Mouse (Mus musculus): Measurements from ENCODE around the gene Zbtb48.

The Zbtb48 gene

DNA sequence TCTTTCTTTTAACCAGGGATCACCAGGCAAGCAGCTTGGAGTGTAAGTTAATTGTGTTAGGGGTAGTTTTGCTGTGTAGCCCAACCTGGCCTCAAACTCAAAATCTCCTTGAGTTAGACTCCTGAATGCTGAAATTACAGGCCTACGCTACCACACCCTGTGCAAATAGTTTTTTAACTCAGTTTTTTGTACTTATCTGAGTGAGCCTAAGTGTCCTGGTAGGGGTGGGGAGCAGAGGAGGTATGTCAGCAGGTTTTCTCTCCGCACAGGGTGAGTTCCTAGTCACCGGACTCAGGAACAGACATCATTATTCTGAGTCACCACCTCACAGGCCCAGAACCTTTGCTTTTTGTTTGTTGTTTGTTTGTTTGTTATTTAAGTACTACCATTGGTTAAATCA, 25.4 kb downstream of the Zbtb48 start:
- DNase-seq (ENCODE audit: low spot score in 2 of 2): no peak

DNA sequence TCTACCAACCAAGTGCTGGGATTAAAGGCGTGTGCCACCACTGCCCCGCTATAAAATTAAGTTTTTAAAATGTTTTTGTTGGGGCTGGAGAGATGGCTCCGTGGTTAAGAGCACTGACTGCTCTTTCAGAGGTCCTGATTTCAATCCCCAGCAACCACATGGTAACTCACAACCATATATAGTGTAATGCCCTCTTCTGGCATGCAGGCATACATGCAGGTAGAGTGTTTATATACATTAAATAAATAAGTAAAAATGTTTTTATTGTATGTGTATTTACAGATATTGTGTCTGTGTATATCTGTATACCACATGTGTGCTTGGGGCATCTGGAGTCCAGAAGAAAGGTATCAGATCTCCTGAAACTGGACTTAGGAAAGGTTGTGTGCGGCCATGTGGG, 26.1 kb downstream of the Zbtb48 start:
- no peak for DNase-seq (ENCODE audit: low spot score in 2 of 2)

DNA sequence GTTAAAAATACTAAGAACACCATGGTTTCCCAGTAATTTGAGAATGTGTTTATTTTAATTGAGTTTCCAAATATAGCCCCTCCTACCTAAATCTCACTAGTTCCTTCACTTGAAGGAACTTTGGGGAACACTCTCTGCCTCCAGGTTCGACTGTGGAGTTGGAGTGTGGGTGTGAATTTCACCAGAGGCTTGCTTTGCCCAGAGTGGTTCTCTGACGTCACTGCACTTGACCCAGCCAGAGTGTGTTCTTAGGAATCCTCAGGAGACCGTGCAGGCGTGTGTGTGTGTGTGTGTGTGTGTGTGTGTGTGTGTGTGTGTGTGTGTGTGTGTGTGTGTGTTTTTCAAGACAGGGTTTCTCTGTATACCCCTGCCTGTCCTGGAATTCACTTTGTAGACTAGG, 26.6 kb downstream of the Zbtb48 start:
- DNase-seq (ENCODE audit: low spot score in 2 of 2): no peak

DNA sequence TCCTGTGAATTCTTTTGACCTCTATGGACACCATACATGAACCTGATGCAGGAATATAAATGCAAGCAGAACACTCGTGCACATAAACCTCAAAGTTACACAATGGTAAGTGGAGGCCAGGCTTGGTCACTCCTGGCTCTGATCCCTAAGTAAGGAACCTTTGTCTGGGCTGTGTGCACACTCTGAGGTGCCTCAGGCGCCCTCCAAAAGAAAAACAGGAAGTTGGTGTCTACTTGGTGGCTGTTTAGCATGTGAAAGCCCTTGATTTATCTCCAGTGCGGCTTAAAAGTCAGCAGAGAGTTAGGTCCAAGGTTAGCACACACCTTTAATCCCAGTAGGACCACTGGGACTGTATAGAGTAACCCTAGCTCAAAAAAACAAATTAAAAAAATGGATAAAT, 28.0 kb downstream of the Zbtb48 start:
- no peak for DNase-seq (ENCODE audit: low spot score in 2 of 2)

DNA sequence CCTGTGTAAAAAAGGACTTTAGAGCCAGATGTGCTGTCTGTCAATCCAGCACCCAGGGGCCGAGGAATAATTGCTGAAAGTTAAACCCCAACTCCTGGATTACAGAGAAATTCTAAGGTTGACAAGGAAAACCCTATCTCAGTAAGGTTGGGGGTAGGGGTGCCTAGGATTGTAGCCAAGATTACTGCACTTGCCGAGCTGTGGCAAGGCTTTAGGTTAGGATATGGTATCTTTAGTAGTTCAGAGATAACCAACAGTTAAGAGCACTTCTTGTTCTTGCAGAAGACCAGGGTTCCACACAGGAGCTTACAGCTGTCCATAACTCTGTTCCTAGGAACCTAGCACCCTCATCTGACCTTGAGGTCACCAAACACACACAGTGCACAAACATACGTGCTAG, 29.8 kb downstream of the Zbtb48 start:
- DNase-seq (ENCODE audit: low spot score in 2 of 2): no peak

DNA sequence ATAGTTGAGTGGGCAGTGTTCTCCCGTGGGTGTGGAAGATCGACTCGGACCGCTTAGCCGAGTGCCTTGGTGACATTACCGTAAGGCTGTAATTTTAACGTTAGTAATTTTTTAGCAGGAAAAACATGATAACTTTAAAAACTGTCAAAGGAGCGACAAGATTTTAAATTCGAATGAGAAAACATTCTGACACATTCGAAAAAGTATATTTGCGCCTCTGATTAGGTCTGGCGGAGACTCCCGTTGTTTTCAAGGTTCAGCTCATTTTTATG, 30.6 kb downstream of the Zbtb48 start:
- DNase-seq (ENCODE audit: low spot score in 2 of 2): no peak

DNA sequence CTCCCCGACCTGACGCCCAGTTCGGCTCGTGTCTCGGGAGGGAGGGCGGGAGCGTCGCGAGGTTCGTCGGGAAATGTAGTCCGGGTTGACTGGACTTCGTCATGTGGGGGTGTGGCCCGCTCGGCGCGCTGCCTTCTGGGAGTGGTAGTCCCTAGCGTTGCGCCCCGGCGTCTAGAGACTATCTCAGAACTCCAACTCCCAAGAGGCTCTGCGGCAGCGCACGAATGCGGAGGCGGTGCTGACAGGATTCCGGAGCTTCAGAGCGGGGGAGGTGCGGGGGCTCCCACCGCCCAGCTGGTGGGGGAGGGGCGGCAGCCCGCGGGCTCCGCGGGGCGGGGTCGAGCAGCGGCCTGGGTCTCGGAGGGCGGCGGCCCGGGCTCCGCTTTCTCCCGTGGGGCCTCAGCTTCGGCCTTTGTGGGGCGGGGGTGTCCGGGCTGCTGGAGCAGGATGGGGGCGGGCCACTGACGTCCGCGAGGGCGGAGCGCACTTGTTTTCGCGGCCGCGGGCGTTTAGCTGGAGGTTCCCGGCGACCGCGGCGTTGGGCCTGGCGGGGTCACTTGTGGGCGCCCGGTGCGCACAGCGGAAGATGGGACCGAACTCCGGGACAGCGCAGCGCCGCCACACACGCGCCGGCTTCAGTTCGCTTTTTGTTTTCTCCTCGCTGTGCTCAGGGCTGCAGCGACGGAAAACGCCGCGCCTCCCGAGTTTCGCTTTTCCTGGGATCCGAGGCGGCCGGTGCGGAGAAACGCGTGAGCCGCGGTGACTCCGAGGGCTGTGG, 31.1 kb downstream of the Zbtb48 start, which contains the start of gene Phf13:
TSS of gene Phf13 (minus strand) at position 86 of the 778 bp plus-strand sequence.
- DNase-seq (ENCODE audit: low spot score in 2 of 2): peak; percentile 99

DNA sequence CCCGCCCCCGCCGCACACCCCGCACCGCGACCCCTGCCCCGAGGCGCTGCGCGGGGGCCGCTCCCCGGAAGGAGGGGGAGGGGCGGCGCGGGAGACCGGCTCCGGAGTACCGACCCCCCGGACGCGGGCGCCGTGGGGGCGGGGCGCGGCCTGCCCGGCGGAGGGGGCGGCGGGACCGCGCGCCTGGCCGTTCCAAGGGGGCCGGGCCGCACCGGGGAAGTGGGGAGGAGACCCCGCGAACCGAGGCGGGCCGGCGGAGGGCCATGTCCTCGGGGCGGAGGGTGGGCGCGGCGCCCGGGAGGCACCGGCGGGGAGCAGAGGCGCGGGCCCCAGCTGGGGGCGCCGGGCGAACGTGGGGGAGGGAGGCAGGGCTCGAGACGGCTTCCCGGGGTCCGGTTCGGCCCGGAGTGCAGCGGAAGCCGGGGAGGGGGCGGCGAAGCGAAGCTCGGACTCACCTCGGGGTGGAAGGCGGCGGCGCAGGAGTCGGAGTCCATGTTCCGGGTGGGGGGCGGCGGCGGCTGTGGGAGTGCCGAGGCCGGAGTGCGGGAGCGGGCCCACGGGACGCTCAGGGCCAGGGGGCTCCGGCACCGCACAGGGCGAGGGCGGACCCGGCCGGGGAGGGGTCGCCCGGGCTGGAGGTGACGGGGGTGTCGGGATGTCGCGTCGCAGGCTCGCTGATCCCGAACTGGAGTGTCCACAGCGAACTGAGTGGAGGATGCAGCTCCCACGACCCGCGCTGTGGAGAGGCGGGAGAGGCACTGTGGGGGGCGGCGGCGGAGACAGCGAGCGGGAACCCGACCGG, 31.9 kb downstream of the Zbtb48 start:
- no peak for DNase-seq (ENCODE audit: low spot score in 2 of 2)

DNA sequence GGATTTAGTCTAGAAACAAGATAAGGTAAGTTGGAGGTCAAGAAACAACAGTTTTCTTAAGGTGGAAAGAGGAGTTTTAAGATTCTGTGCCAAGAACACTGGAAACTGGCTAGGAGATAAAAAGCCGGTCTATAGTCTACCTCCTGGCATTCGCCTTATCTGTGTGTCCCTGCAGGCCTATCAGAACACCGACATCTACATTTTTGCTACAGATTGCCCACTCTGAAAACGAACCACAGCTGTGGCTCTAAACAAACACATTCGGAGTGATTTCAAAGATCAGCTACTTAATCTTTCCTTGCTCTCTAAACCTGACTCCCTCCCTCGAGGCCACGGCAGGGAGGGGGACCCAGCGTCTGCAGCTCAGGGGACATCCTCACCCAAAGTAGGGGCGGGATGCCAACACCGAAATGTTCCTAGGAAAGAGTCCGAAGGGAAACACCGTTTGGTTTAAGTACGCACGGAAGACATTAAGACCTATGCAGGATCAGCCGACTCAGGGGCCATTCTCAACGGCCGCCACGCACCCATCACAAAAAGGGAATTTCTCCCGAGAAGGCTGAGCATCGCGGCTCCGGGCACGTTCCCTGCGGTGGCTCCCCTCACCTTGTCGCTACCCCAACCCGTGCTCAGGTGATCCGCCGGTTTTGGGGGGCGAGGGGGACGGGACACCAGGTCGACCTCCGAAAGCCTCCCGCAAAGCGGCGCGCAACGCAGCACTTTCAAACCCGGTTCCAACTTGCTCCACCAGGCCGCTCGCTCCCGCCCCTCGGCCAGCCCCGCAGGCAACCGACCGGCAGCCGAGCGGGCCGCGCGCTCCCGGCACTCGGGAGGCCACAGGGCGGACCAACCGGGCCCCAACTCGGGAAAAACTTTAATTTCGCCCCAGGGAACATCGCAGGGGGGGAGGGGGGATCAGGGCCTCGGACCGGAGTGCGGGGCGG, 33.0 kb downstream of the Zbtb48 start:
- DNase-seq (ENCODE audit: low spot score in 2 of 2): no peak

DNA sequence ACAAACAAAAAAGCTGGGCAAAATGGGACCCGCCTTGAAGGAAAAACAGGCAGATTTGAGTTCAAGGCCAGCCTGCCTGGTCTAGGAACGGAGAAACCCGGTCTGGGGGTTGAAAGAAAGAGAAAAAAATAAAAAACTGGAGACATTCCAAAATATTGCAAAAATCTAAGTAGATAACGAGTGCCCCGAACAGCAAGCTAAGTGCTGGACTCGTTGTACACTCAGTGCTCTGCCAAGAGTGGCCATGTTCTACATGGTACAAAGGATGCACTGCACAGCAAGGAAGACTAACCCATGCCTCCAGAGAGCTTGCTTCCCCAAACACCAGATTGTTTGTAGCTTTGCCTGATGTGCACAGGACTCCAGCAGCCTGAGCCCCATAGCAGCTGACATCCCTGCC, 34.4 kb downstream of the Zbtb48 start:
- DNase-seq (ENCODE audit: low spot score in 2 of 2): no peak

DNA sequence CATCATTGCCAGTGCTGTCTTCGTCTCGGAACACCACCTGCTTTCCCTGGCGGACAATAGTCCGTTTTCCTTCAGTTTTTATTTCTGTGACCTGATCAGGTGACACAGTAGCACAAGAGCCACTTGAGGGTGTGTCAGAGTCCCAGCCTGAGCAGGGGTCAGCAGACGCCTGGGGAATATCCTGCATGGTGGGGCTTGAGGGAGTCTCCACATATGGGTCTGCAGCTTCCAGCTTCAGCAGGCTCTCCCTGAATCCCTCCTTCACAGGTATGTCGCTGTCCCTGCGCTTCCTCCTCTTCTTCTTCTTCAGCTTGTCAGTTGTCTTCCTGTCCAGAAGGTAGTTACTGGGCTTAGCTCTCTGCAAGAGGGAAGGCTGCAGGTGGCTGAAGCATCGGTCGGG, 35.4 kb downstream of the Zbtb48 start:
- no peak for DNase-seq (ENCODE audit: low spot score in 2 of 2)

DNA sequence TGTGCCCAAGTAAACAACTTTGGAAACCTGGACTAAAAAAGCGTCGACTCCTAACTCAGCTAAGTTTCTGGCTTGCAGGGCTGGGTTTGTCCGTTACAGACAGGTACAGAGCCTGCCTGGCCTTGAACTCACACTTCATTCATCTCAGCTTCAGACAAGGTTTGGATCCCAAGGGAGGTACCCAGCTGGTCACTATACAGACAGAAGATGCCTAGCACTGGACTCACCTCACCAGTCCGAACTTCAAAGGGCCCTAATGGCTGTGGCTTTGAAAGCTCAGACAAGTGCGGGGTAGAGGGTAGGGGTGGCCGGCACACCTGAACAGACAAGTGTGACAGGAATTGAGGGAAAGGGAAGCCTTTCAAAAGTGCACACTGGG, 38.4 kb downstream of the Zbtb48 start:
- DNase-seq (ENCODE audit: low spot score in 2 of 2): no peak

DNA sequence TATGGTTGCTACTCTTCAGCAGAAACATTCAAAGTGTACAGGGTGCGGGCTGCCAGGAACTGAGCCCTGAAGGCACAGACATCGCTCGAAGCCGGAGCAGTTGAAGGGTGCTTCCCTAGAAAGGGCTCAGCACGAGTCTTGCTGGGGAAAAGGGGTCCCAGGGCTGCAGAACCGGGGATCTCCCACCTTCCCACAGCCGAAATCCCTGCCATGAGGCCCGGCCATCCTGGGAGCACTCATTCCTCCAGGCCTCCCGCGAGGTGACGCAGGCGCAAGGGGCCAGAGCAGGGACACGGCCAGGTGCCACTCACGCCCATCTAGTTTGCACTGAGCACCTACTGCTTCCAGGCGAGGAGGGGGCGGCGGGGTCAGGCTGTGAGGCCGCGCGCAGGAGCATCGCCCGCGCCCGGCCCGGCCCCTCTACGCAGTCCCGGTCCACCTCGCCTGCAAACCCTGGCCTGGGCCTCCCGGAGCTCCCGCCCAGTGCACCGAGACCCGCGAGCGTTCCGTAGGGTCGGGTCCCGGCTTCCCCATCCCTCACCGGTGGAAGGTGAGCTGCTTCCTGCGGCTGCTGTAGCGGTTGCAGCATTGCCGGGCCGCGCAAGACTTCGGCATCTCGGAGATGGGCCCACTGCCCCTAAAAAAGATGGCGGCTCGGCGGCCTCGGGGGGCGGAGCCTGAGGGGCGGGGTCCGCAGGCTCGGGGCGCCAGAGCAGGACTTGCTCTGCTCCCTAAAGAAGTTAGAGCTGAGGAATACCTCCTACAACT, 38.9 kb downstream of the Zbtb48 start, which contains the start of gene Thap3:
TSS of gene Thap3 (minus strand) at position 656 of the 768 bp plus-strand sequence.
- peak; percentile 80 for DNase-seq (ENCODE audit: low spot score in 2 of 2)

DNA sequence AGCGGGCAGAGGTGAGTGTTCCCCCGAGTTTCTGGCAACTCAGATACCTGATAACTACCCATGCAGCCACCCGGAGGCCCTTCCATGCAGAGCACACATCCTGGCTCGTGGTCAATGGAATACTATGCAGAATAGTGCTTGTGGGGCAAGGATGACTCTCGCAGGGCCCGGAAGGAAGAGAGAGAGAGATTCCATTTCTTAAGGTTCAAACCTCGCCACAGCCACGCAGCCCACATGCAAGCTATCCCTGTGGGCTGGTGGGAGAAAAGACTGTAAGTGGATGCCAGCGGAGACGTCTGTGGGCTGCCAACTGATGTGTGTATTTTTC, 39.5 kb downstream of the Zbtb48 start:
- DNase-seq (ENCODE audit: low spot score in 2 of 2): no peak

DNA sequence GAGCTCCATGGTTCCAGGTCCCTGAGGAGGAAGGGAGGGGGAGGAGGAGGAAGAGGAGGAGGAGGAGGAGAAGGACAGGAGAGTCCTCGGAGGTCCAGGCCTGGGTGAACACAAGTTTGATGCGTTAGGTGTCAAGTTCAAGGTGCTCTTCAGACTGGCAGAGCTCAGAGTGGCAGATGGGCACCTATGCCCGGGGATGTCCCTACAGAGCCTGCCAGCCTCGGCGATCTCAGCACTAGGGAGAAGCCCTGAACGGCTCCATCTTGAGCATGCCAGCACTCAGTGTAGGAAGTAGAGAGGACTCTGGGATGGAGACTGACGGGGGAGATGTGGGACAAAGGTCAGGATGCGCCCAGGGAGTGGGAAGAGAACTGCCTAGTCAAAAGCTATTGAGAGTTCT, 40.8 kb downstream of the Zbtb48 start:
- no peak for DNase-seq (ENCODE audit: low spot score in 2 of 2)

DNA sequence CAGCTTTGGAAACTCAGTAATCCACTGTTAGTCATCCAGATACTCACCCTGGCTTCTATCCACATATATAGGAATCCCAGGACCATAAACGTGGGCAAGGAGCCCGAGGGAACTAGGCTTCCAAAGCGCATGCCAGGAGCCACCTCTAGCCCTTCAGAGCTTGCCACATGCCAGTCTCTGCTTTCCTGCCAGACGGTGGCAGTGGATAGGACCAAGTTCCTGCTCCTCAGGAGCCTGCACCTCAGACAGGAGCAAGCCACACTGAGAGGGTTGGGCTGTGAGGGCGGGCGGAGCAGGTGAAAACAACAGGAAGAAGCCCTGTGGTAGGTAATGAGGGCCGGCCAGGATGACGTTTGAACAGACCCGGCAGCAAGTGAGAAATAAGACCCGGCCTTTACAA, 41.6 kb downstream of the Zbtb48 start:
- DNase-seq (ENCODE audit: low spot score in 2 of 2): no peak

DNA sequence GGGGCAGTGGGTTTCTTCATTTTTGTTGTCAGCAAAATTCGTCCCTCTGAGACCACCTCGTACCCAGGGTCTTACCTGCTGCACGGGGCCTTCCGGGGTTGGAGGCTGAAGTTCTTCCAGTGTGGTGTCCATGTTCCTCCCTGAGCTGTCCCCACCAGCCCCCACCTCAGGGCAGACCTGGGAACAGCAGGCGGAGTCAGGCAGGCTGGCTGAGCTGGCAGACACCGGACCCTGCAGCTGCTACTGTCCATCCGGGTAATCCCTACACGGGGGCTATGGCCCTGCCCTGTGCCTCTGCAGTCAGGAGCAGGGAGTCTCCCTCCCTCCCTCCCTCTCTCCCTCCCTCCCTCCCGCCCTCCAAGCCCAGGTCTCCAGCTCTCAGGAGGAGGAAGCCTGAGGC, 43.9 kb downstream of the Zbtb48 start:
- no peak for DNase-seq (ENCODE audit: low spot score in 2 of 2)

DNA sequence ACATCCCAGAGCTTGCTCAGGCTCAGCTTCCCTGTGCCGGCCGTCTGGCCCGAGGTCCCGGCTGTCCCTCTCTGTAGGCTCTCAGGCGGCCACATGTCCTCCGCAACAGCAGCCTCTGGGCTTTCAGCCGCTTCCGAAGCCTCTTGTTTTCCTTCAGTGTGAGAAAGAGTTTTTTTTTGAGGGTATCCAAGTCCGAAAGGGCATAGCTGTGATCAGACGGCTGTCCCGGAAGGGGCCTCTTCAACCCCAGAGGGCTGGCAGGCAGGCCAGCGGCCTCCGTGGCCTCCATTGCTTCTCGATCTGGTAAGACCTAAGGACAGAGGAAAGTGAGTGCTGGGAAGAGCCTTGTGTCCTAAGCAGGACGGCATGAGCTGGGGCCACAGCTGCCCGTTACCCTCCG, 44.4 kb downstream of the Zbtb48 start:
- DNase-seq (ENCODE audit: low spot score in 2 of 2): no peak

DNA sequence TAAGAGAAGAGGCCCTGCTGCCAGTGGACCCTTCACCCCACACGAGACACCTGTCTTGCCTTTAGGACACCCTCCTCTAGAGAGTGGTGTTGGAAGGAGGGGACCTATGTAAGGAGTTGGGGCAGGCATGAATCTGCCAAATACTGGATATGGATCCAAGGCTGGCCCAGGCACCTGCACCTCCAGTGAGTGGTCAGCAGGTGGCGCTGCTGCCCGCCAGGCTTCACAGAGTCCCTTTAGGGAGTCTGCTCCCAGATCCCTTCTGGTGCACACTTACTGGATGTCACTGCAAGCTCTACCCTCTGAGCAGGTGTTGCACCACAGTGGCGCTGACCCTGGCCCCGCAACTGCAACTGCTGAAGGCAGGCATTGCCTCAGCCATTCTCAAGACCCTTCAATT, 46.1 kb downstream of the Zbtb48 start:
- DNase-seq (ENCODE audit: low spot score in 2 of 2): peak; percentile 56 to 65

DNA sequence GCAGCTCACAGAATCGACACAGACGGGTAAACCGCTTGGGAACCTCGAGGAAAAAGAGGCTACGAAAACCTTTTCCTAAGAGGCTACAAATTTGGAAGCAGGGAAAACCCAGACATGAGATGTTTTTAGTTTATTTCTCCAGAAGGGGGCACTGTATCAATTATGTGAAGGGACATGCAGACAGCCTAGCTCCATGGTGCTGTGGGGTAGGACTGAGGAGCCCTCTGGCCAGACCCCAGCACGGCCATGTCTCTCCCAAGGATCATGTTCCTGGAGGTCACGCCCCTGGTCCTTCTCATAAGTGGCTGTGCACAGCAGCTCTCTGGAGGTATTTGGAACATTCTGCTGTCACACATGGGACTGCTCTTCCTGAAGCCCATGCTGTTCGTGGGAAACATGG, 46.8 kb downstream of the Zbtb48 start:
- no peak for DNase-seq (ENCODE audit: low spot score in 2 of 2)

DNA sequence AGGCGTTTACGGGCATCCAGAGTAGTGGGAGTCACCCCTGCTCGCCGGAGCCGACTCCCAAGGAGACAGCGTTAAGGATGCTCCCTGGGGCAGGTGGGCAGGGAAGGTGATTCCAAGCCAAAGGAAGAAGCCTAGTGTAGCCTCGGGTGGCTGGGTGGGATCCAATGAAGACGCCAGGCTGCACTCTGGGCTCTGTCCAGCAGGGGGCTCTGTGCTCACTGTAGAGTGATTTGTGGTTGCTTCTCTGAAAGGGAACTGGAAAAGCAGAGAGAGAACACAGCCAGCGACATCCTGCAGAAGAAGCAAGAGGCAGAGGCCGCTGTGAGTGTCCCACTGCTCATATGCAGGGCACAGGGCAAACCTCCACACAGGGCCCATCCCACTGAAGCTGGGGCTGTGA, 49.7 kb downstream of the Zbtb48 start:
- DNase-seq (ENCODE audit: low spot score in 2 of 2): peak; percentile 77 to 83

DNA sequence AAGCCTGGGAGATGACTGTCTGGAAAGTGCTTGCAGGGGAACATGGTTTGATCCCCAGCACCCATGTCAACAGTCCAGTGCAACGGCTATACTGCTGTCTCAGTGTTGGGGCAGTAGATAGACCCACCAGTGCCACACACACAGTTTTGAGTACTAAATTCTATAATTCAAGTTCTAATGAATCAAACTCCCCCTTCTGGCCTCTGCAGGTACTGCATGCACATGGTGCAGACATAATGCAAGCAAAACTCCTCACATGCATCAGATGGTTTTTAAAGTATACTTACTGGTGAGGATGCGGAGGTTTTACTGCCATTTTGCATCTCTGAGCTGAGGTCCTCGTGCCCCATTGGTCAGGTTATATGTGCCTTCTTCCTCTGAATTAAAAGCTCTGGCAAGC, 52.0 kb downstream of the Zbtb48 start:
- peak in 1 of 2 experiments; percentile 42 for DNase-seq (ENCODE audit: low spot score in 2 of 2)
